Mouse (Mus musculus): ENCODE measurements at regions not wholly inside any gene's neighbourhood (a gene's known extent, or its start where the extent isn't known, plus 50 kb on each side); places are given as distances from the start of the nearest gene placed in this dataset.
A peak's percentile ranks its signal among the peaks of the same experiment; 100 is the strongest.

GRCm38 (mm10) chr7:145108994-145109393 lies 98.9 kb downstream of the 1810010D01Rik start:
- no peak overlapping the region for H3K9ac ChIP-seq (replicated peaks; ENCODE audit: low read depth, low read length)

DNA sequence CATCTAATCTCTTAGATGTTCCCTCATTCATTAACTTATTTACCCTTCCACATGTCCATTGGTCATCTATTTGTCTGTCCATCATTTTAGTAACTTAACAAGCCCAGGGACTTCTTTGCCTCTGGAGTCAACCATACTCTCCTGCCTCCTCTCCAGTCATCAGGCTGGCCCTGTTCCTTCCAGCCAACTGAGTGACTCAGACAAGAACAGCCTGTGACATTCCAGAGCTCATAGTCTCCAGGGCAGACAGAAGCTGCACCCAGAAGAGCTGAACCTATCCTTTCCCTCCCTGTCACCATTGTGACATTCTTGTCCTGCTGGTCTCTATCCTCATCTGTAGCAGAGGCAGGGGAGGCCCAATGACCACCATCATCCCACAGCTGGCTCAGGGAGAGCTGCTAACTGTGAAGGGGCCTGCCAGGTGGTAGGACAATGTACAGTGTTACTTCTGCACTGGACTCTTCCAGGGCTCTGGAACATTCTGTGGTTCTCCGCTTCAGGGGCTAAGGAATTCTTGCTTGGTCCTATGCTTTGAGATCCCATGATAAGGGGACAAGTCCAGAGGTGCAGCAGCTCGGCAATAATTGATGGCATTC lies 100.2 kb downstream of the 1810010D01Rik start:
- no peaks in the 10 kb centered on the region for H3K36me3 ChIP-seq (ENCODE audit: control insufficient read depth, insufficient read depth, low read length)
- H3K4me2 ChIP-seq (ENCODE audit: low read depth, low read length), result no peak overlapping the region
- H3K9ac ChIP-seq (replicated peaks; ENCODE audit: low read depth, low read length), result no peak overlapping the region
- H3K4me3 ChIP-seq (ENCODE audit: low read depth, low read length), result no peak overlapping the region
- no peaks in the 10 kb centered on the region for H3K27me3 ChIP-seq (ENCODE audit: control insufficient read depth, insufficient read depth, low read length)
- H3K27ac ChIP-seq (ENCODE audit: low read depth, low read length), result no peak overlapping the region
- WGBS, result 96% methylated on average over 2 of the region's 2 CpGs
- no peaks in the 10 kb centered on the region for H3K4me1 ChIP-seq (ENCODE audit: control insufficient read depth, insufficient read depth, low read length)
- no peak for ATAC-seq (ENCODE audit: low read depth)
- H3K9me3 ChIP-seq (ENCODE audit: control insufficient read depth, low read length), result no peaks in the 10 kb centered on the region

More at GRCm38 (mm10) chr7:145108994-145109393, 98.9 kb downstream of the 1810010D01Rik start:
- Histone ChIP-seq H3K27me3 (ENCODE audit: control insufficient read depth, insufficient read depth, low read length) (no peaks in the 10 kb centered on the region), H3K4me2 (ENCODE audit: low read depth, low read length) (no peak overlapping the region), H3K4me3 (ENCODE audit: low read depth, low read length) (no peak overlapping the region), H3K36me3 (ENCODE audit: control insufficient read depth, insufficient read depth, low read length) (no peaks in the 10 kb centered on the region), H3K4me1 (ENCODE audit: control insufficient read depth, insufficient read depth, low read length) (no peaks in the 10 kb centered on the region), H3K27ac (ENCODE audit: low read depth, low read length) (no peak overlapping the region), H3K9me3 (ENCODE audit: control insufficient read depth, low read length) (no peaks in the 10 kb centered on the region)
- WGBS, result 95% methylated on average over 3 of the region's 3 CpGs
- no peak for ATAC-seq (ENCODE audit: low read depth)

GRCm38 (mm10) chr7:145106494-145106849 lies 101.4 kb downstream of the 1810010D01Rik start:
- WGBS, result 71% methylated on average over 4 of the region's 4 CpGs
- no peak overlapping the region for H3K4me2 ChIP-seq (ENCODE audit: low read depth, low read length)
- no peak for ATAC-seq (ENCODE audit: low read depth)
- H3K4me3 ChIP-seq (ENCODE audit: low read depth, low read length), result no peak overlapping the region
- H3K4me1 ChIP-seq (ENCODE audit: control insufficient read depth, insufficient read depth, low read length), result no peaks in the 10 kb centered on the region
- H3K36me3 ChIP-seq (ENCODE audit: control insufficient read depth, insufficient read depth, low read length), result no peaks in the 10 kb centered on the region
- no peaks in the 10 kb centered on the region for H3K27me3 ChIP-seq (ENCODE audit: control insufficient read depth, insufficient read depth, low read length)
- no peak overlapping the region for H3K9ac ChIP-seq (replicated peaks; ENCODE audit: low read depth, low read length)
- H3K27ac ChIP-seq (ENCODE audit: low read depth, low read length), result no peak overlapping the region
- no peaks in the 10 kb centered on the region for H3K9me3 ChIP-seq (ENCODE audit: control insufficient read depth, low read length)

DNA sequence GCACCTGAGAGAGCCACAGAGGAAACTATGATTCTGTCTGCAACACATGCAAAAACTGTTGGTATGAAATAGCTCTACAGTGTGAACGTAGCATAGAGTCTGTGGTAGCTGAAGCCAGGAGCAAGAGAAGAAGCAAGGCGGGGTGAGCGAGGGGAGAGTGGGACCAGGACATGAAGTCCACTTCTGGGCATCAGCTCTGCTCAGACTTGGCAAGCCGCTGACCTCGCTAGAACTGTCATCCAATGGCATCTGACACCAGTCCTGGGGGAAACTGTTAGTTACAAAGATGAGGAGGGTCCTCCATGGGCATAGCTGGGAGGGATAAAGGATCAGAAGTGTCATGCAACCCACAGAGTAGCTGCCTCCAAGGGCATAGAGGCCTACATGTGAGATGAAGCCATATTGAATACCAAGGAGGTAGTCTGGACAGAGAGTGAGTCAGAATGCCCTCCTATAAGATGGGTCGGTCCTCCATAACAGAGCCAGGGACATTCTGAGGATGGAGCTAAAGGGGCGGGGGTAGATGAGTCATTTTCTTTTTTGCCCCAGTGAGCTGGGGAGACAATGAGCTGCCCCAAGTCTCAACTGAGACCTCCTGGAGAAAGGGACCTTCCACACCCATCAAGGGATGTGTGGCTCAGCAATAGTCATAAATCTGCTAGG lies 102.0 kb downstream of the 1810010D01Rik start:
- H3K4me3 ChIP-seq (ENCODE audit: low read depth, low read length), result no peak overlapping the region
- no peak overlapping the region for H3K27ac ChIP-seq (ENCODE audit: low read depth, low read length)
- H3K36me3 ChIP-seq (ENCODE audit: control insufficient read depth, insufficient read depth, low read length), result no peaks in the 10 kb centered on the region
- no peaks in the 10 kb centered on the region for H3K4me1 ChIP-seq (ENCODE audit: control insufficient read depth, insufficient read depth, low read length)
- 91% methylated on average over 7 of the region's 7 CpGs for WGBS
- no peak overlapping the region for H3K4me2 ChIP-seq (ENCODE audit: low read depth, low read length)
- H3K9ac ChIP-seq (replicated peaks; ENCODE audit: low read depth, low read length), result no peak overlapping the region
- H3K9me3 ChIP-seq (ENCODE audit: control insufficient read depth, low read length), result no peaks in the 10 kb centered on the region
- no peaks in the 10 kb centered on the region for H3K27me3 ChIP-seq (ENCODE audit: control insufficient read depth, insufficient read depth, low read length)
- no peak for ATAC-seq (ENCODE audit: low read depth)

DNA sequence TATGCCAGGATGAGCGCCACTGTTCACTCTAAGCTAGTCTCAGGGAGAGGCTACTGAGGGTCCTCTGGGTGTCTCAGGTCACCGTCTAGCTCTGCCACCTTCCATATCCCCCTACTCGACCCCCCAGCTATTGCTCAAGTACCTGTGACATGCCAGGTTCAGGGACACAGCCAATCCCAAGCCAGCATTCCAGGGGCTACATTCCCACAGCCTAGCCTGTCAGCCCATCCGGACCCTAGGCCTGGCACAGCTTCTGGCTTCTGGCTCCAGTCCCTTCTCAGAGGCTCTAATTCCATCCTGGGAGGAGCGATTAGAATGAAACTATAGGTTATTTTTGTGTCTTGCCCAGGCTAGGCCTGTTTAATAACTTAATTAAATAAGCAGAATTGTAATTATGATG lies 105.2 kb downstream of the 1810010D01Rik start:
- H3K27me3 ChIP-seq (ENCODE audit: control insufficient read depth, insufficient read depth, low read length), result no peaks in the 10 kb centered on the region
- no peaks in the 10 kb centered on the region for H3K4me1 ChIP-seq (ENCODE audit: control insufficient read depth, insufficient read depth, low read length)
- ATAC-seq (ENCODE audit: low read depth), result no peak
- H3K4me3 ChIP-seq (ENCODE audit: low read depth, low read length), result no peak overlapping the region
- H3K27ac ChIP-seq (ENCODE audit: low read depth, low read length), result no peak overlapping the region
- WGBS, result 75% methylated on average over 5 of the region's 5 CpGs
- no peak overlapping the region for H3K9ac ChIP-seq (replicated peaks; ENCODE audit: low read depth, low read length)
- no peaks in the 10 kb centered on the region for H3K9me3 ChIP-seq (ENCODE audit: control insufficient read depth, low read length)
- no peaks in the 10 kb centered on the region for H3K36me3 ChIP-seq (ENCODE audit: control insufficient read depth, insufficient read depth, low read length)
- no peak overlapping the region for H3K4me2 ChIP-seq (ENCODE audit: low read depth, low read length)

DNA sequence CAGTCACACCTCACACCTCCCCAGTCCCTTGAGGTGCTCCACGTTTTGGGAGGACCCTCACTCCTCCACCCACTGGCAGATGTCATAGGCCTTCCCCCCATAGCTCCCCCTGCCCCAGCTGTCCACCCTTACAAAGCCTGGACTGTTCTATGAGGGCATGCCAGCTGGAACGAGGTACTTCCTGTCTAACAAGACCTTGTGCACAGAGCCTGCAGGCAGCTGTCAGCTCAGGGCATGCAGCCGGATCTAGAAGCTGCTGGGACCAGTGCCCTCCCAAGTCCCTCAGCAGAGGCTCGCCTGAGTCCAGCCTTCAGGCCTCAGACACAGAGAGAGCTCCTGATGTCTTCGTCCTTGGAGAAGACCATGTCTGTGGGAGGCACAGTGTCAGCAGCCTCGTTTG lies 105.7 kb downstream of the 1810010D01Rik start:
- H3K9ac ChIP-seq (replicated peaks; ENCODE audit: low read depth, low read length), result no peak overlapping the region
- no peaks in the 10 kb centered on the region for H3K36me3 ChIP-seq (ENCODE audit: control insufficient read depth, insufficient read depth, low read length)
- no peaks in the 10 kb centered on the region for H3K9me3 ChIP-seq (ENCODE audit: control insufficient read depth, low read length)
- no peaks in the 10 kb centered on the region for H3K4me1 ChIP-seq (ENCODE audit: control insufficient read depth, insufficient read depth, low read length)
- no peak overlapping the region for H3K27ac ChIP-seq (ENCODE audit: low read depth, low read length)
- H3K4me2 ChIP-seq (ENCODE audit: low read depth, low read length), result no peak overlapping the region
- H3K4me3 ChIP-seq (ENCODE audit: low read depth, low read length), result no peak overlapping the region
- H3K27me3 ChIP-seq (ENCODE audit: control insufficient read depth, insufficient read depth, low read length), result no peaks in the 10 kb centered on the region
- ATAC-seq (ENCODE audit: low read depth), result no peak
- WGBS, result 64% methylated on average over 6 of the region's 6 CpGs

DNA sequence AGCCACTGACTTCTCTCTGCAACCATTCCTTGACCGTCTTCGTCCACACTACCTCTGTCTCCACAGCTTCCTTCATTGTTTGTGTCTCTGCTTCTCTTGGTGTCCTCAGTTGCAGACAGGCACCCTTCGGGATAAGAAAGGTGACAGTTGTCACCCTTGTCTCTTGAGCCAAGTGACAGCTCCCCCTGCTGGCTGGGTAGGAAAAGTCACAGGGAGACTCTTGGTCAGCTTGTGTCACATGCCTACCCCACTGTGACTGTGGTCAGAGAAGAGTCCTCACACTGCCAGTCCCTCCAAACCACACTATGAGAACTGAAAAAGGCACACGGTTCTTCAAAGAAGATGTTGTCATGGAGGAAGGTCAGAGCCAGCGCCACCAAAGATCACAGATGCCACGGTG lies 109.6 kb downstream of the 1810010D01Rik start:
- Histone ChIP-seq H3K9ac (replicated peaks; ENCODE audit: low read depth, low read length) (no peak overlapping the region), H3K4me2 (ENCODE audit: low read depth, low read length) (no peak overlapping the region), H3K4me1 (ENCODE audit: control insufficient read depth, insufficient read depth, low read length) (no peaks in the 10 kb centered on the region), H3K27ac (ENCODE audit: low read depth, low read length) (no peak overlapping the region), H3K36me3 (ENCODE audit: control insufficient read depth, insufficient read depth, low read length) (no peaks in the 10 kb centered on the region), H3K27me3 (ENCODE audit: control insufficient read depth, insufficient read depth, low read length) (no peaks in the 10 kb centered on the region), H3K4me3 (ENCODE audit: low read depth, low read length) (no peak overlapping the region), H3K9me3 (ENCODE audit: control insufficient read depth, low read length) (no peaks in the 10 kb centered on the region)
- 91% methylated on average over 6 of the region's 6 CpGs for WGBS
- no peak for ATAC-seq (ENCODE audit: low read depth)

DNA sequence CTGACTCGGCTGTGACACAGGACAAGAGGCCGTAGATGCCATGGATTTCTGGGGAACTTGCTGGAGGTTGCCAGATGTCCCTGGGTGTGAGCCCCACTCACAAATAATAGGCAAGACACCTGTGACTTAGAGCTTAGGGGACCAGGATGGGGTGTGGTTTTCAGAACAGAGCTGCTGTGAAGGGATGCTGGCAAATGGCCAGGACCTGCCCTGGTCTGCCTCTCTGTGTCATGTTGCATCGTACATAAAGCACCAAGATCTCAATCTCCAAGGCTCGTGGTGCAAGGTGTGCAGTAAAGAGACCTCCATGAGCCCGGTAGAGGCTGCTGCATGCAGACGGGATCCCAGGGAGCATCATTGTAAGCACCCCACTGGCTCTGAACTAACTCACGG lies 113.8 kb downstream of the 1810010D01Rik start:
- Histone ChIP-seq H3K27me3 (ENCODE audit: control insufficient read depth, insufficient read depth, low read length) (no peaks in the 10 kb centered on the region), H3K36me3 (ENCODE audit: control insufficient read depth, insufficient read depth, low read length) (no peaks in the 10 kb centered on the region), H3K4me2 (ENCODE audit: low read depth, low read length) (no peak overlapping the region), H3K4me3 (ENCODE audit: low read depth, low read length) (no peak overlapping the region), H3K9ac (replicated peaks; ENCODE audit: low read depth, low read length) (no peak overlapping the region), H3K9me3 (ENCODE audit: control insufficient read depth, low read length) (no peaks in the 10 kb centered on the region), H3K27ac (ENCODE audit: low read depth, low read length) (no peak overlapping the region), H3K4me1 (ENCODE audit: control insufficient read depth, insufficient read depth, low read length) (no peaks in the 10 kb centered on the region)
- WGBS, result 74% methylated on average over 7 of the region's 7 CpGs
- ATAC-seq (ENCODE audit: low read depth), result no peak

DNA sequence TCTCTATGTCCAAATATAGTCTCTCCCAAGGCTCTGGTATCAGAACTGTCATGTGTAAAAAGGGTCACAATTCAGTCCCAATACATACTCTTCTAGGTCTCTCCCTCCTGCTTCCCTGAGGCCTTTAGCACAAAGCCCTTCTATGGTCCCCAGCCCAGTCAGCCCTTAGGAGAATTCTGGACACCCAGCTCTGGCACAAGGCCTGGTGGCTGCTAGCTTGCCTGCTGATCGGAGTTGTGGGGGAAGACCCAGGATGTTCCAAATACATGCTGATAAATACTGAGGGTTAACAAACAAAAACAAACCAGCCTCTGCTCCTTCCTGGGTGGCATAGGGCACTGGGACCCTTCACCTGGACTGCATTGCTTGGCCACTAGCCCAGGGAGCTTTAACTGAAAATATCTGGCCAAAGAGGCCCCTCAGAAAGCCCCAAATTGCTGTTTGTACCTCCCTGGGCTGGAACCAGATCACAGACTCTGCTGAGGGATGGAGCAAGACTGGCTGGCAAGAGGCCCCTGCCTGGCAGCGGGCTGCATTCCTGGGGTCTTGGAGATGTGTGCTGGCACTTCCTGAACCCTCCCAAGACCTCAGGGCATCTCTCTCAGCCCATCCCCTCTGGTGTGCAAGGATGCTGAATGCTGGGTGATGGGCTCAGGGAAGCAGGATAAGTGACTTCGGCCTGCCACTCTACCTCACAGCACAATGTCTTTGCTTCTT lies 114.3 kb downstream of the 1810010D01Rik start:
- Histone ChIP-seq H3K36me3 (ENCODE audit: control insufficient read depth, insufficient read depth, low read length) (no peaks in the 10 kb centered on the region), H3K27ac (ENCODE audit: low read depth, low read length) (no peak overlapping the region), H3K27me3 (ENCODE audit: control insufficient read depth, insufficient read depth, low read length) (no peaks in the 10 kb centered on the region), H3K4me3 (ENCODE audit: low read depth, low read length) (no peak overlapping the region), H3K9ac (replicated peaks; ENCODE audit: low read depth, low read length) (no peak overlapping the region), H3K4me1 (ENCODE audit: control insufficient read depth, insufficient read depth, low read length) (no peaks in the 10 kb centered on the region), H3K4me2 (ENCODE audit: low read depth, low read length) (no peak overlapping the region), H3K9me3 (ENCODE audit: control insufficient read depth, low read length) (no peaks in the 10 kb centered on the region)
- 87% methylated on average over 3 of the region's 3 CpGs for WGBS
- peak; percentile 24; the same call in 1 of the 2 replicates for ATAC-seq (ENCODE audit: low read depth)
